Mouse (Mus musculus): ENCODE measurements around the gene Ndufaf5. TPM values are rescaled to one million over a fixed set of nuclear protein-coding genes. Genes with fewer than 3 reads are reported as not detected.

Gene Ndufaf5
- 3.7 and 3.9 TPM in 2 replicates for total RNA-seq (2023)

GRCm38 (mm10) chr2:140170127-140170802, at the start of gene Ndufaf5, which contains the start of gene Esf1:
Gene Ndufaf5 (plus strand): TSS chr2:140170649.
Gene Esf1 (minus strand): TSS chr2:140170564.

GRCm38 (mm10) chr2:140151743-140152142, 18.7 kb upstream of the Ndufaf5 start, which contains the start of gene Gm17374:
Gene Gm17374 (plus strand): TSS chr2:140152043.

Other genes with a start within 250 kb of the Ndufaf5 start
- 1.9 and 2.6 TPM in 2 replicates for gene Tasp1, start 103.8 kb upstream of the Ndufaf5 start, total RNA-seq (2023)
- gene Gm17374, start 18.6 kb upstream of the Ndufaf5 start, total RNA-seq (2023) = not detected in 2 replicates
- 7.8 and 10.8 TPM in 2 replicates for gene Esf1, start 85 bp upstream of the Ndufaf5 start, total RNA-seq (2023)
- not detected in 2 replicates for gene Sel1l2, start 219.1 kb downstream of the Ndufaf5 start, total RNA-seq (2023)
- 0.29 and 1.1 TPM in 2 replicates for gene Macrod2, start 224.7 kb downstream of the Ndufaf5 start, total RNA-seq (2023)